Mouse (Mus musculus) liver, adult 2 months (tissue): ENCODE results near the gene Gm47283. TPM values are rescaled to one million over a fixed set of nuclear protein-coding genes. Genes with fewer than 3 reads are reported as not detected.
A peak's percentile ranks its signal among the peaks of the same experiment; 100 is the strongest.
"Not testable (repeated sequence)": the region's sequence is repeated elsewhere in the genome, so short reads cannot be mapped to it uniquely, and the experiment has no call there.

Experiments used
- DNase-seq: peaks from one replicate; pipeline ENCODE4 v3.0.0-alpha.2; 2011; ENCODE audit warnings: low read depth, low spot score; ENCODE audit errors: extremely low read depth
- H3K27ac ChIP-seq: fragments of 200-500 bp; replicated peaks from 2 replicates; pipeline ENCODE4 v1.5.1; 2012; ENCODE audit warnings: low read depth, mild to moderate bottlenecking, control low read depth, inconsistent platforms, low read length; ENCODE audit not compliant: insufficient read depth
- H3K27me3 ChIP-seq: fragments of 200-500 bp; 2 replicates; pipeline ENCODE4 v1.6.1; 2012; ENCODE audit warnings: mild to moderate bottlenecking, moderate library complexity, low read length, inconsistent platforms; ENCODE audit not compliant: control insufficient read depth, insufficient read depth
- H3K36me3 ChIP-seq: fragments of 200-500 bp; 2 replicates; pipeline ENCODE4 v1.6.1; 2012; ENCODE audit warnings: low read length, inconsistent platforms; ENCODE audit not compliant: control insufficient read depth, insufficient read depth
- H3K4me1 ChIP-seq: fragments of 200-500 bp; 2 replicates; pipeline ENCODE4 v1.6.1; 2011; ENCODE audit warnings: low read length; ENCODE audit not compliant: control insufficient read depth, insufficient read depth
- H3K4me3 ChIP-seq: fragments of 200-500 bp; 2 replicates; pipeline ENCODE4 v1.5.1; 2011; ENCODE audit warnings: low read depth, mild to moderate bottlenecking, control low read depth, low read length, moderate library complexity; ENCODE audit not compliant: insufficient read depth
- H3K79me2 ChIP-seq: fragments of 200-500 bp; 2 replicates; pipeline ENCODE4 v1.6.1; 2012; ENCODE audit warnings: inconsistent platforms, mild to moderate bottlenecking, low read length, moderate library complexity; ENCODE audit not compliant: control insufficient read depth, insufficient read depth
- H3K9ac ChIP-seq: fragments of 200-500 bp; 2 replicates; pipeline ENCODE4 v1.6.1; 2012; ENCODE audit warnings: low read depth, mild to moderate bottlenecking, control low read depth, inconsistent platforms, low read length
- CTCF ChIP-seq: fragments of 200-500 bp; IDR thresholded peaks from 2 replicates; pipeline ENCODE4 v1.5.1; 2011; ENCODE audit warnings: low read depth, low read length, control low read depth
- POLR2A ChIP-seq: fragments of 200-500 bp; IDR thresholded peaks from 2 replicates; pipeline ENCODE4 v1.6.1; 2011; ENCODE audit warnings: low read length, control low read depth; ENCODE audit not compliant: insufficient read depth; ENCODE audit errors: extremely low read depth
- WGBS: fragments of 180-500 bp; shearing (Covaris S2); methylation state at CpG from one replicate; pipeline ENCODE4 v1.1.7; 2018; 5-methylcytosine and 5-hydroxymethylcytosine counted together
- polyA plus RNA-seq: library from polyadenylated mRNA; depleted of rRNA; stranded (reverse); fragments of >200 nt; gene quantifications from 2 replicates; pipeline ENCODE4 v1.2.3, GENCODE M21; 2012; rRNA removed
- total RNA-seq: library from RNA; depleted of rRNA; stranded (reverse); fragments of >200 nt; gene quantifications from 2 replicates; pipeline ENCODE4 v1.2.3, GENCODE M21; 2014; rRNA removed

Gm47283 gene
- total RNA-seq (not detected in 2 replicates), polyA plus RNA-seq (not detected in 2 replicates)

- H3K9ac ChIP-seq, H3K27ac ChIP-seq: not testable (repeated sequence)
- WGBS = no CpG with 5 or more reads among the region's 48 CpGs
Observed at GRCm38 (mm10) chrY:90784438-90784837, at the start of gene Gm47283. TSS of gene Gm47283 (plus strand) at chrY:90784738.

GRCm38 (mm10) chrY:90735181-90735895 is 49.2 kb upstream of the Gm47283 start:
- not testable (repeated sequence) for H3K79me2 ChIP-seq, H3K27ac ChIP-seq, H3K4me3 ChIP-seq, H3K9ac ChIP-seq, H3K4me1 ChIP-seq, H3K27me3 ChIP-seq
- peaks cover 13% of the 10 kb centered on the region for H3K36me3 ChIP-seq
- WGBS = 71% methylated on average over 5 of the region's 5 CpGs
- peak; percentile 58 for DNase-seq

More at GRCm38 (mm10) chrY:90784438-90784837, at the start of gene Gm47283:
- not testable (repeated sequence) for H3K36me3 ChIP-seq, H3K4me3 ChIP-seq, H3K79me2 ChIP-seq, H3K27me3 ChIP-seq, DNase-seq, H3K4me1 ChIP-seq

- H3K27ac ChIP-seq, H3K4me1 ChIP-seq, H3K9ac ChIP-seq, H3K79me2 ChIP-seq, H3K27me3 ChIP-seq, H3K4me3 ChIP-seq: not testable (repeated sequence)
- DNase-seq = peak; percentile 57
- WGBS = 74% methylated on average over 6 of the region's 9 CpGs
- H3K36me3 ChIP-seq = peaks cover 14% of the 10 kb centered on the region
Observed at GRCm38 (mm10) chrY:90736217-90737000, 48.1 kb upstream of the Gm47283 start.

GRCm38 (mm10) chrY:90737606-90738430 is 46.7 kb upstream of the Gm47283 start:
- Histone ChIP-seq H3K4me1 (no peaks in the 10 kb centered on the region), H3K36me3 (peaks cover 14% of the 10 kb centered on the region), H3K27me3 (no peaks in the 10 kb centered on the region), H3K9ac (no peak overlapping the region), H3K27ac (no peak overlapping the region), H3K4me3 (no peak overlapping the region), H3K79me2 (no peaks in the 10 kb centered on the region)
- TF ChIP-seq CTCF (no peak), POLR2A (no peak)
- peak; percentile 46 for DNase-seq
- 73% methylated on average over 3 of the region's 7 CpGs for WGBS

- Histone ChIP-seq H3K79me2 (no peaks in the 10 kb centered on the region), H3K4me3 (no peak overlapping the region), H3K27ac (no peak overlapping the region), H3K36me3 (peaks cover 14% of the 10 kb centered on the region), H3K4me1 (no peaks in the 10 kb centered on the region), H3K9ac (no peak overlapping the region), H3K27me3 (no peaks in the 10 kb centered on the region)
- no peak for DNase-seq
- WGBS = no CpG with 5 or more reads among the region's 1 CpGs
- TF ChIP-seq CTCF = no peak
- TF ChIP-seq POLR2A = no peak
Observed at GRCm38 (mm10) chrY:90738431-90738680, 46.2 kb upstream of the Gm47283 start.

GRCm38 (mm10) chrY:90738841-90739530 is 45.6 kb upstream of the Gm47283 start:
- WGBS = 70% methylated on average over 28 of the region's 28 CpGs
- H3K4me3 ChIP-seq, H3K27ac ChIP-seq, H3K4me1 ChIP-seq, H3K27me3 ChIP-seq, H3K79me2 ChIP-seq, H3K9ac ChIP-seq: not testable (repeated sequence)
- peak; percentile 24 for DNase-seq
- H3K36me3 ChIP-seq = peaks cover 14% of the 10 kb centered on the region

- H3K79me2 ChIP-seq, H3K9ac ChIP-seq, H3K27ac ChIP-seq, H3K4me3 ChIP-seq, H3K4me1 ChIP-seq, H3K27me3 ChIP-seq: not testable (repeated sequence)
- DNase-seq = peak; percentile 24
- 41% methylated on average over 11 of the region's 11 CpGs for WGBS
- H3K36me3 ChIP-seq = peaks cover 16% of the 10 kb centered on the region
Observed at GRCm38 (mm10) chrY:90739531-90740012, 45.0 kb upstream of the Gm47283 start.
